24 mouse cellular contexts compared by ENCODE assay signal in genomic region chr3:60373662-60374061, GRCm38 (mm10).
"Had no signal": no experiment of that assay in that cellular context is flagged by ENCODE, and none has a peak within 500 bp of the region (broad histone marks: within the 10 kb centered on the region; RNA-seq: fewer than 3 reads in every experiment).

No protein-coding gene starts in this region.

- DNase-seq: gastrocnemius, postnatal 14 days; gastrocnemius, postnatal 36 days; heart, adult 18-20 months; heart, postnatal 10 days; heart, postnatal 4 days; kidney, adult 11 months; kidney, adult 2 months; kidney, adult 9 months; kidney, postnatal 14 days; kidney, postnatal 4 days; liver had no signal

- ATAC-seq: hindbrain, postnatal 0 days; intestine, embryonic 16.5 days had no signal

- H3K9ac ChIP-seq: heart, embryonic 12.5 days; hindbrain, embryonic 13.5 days; hindbrain, embryonic 15.5 days; kidney, embryonic 15.5 days; limb, embryonic 12.5 days had no signal

- H3K27ac ChIP-seq: heart, embryonic 10.5 days; hindbrain, embryonic 13.5 days; hindbrain, embryonic 15.5 days; hindbrain, postnatal 0 days; kidney, embryonic 15.5 days; kidney, postnatal 0 days; layer of hippocampus, adult 2 months; left cerebral cortex, adult 2 months; limb, embryonic 10.5 days; limb, embryonic 12.5 days had no signal

- H3K27me3 ChIP-seq: heart, embryonic 12.5 days; hindbrain, embryonic 13.5 days; hindbrain, embryonic 15.5 days; kidney, embryonic 15.5 days; limb, embryonic 12.5 days had no signal

- H3K4me2 ChIP-seq: heart, embryonic 12.5 days; hindbrain, embryonic 13.5 days; hindbrain, embryonic 15.5 days; kidney, embryonic 15.5 days; limb, embryonic 12.5 days; liver, embryonic 11.5 days had no signal

- H3K9me3 ChIP-seq: heart, embryonic 10.5 days; heart, embryonic 12.5 days; hindbrain, embryonic 13.5 days; hindbrain, embryonic 15.5 days; kidney, embryonic 15.5 days; limb, embryonic 10.5 days; limb, embryonic 12.5 days had no signal

- H3K36me3 ChIP-seq: heart, embryonic 10.5 days; heart, embryonic 12.5 days; hindbrain, embryonic 13.5 days; hindbrain, embryonic 15.5 days; kidney, embryonic 15.5 days; limb, embryonic 10.5 days; limb, embryonic 12.5 days had no signal

- H3K4me3 ChIP-seq: heart, embryonic 10.5 days; heart, embryonic 12.5 days; hindbrain, embryonic 13.5 days; hindbrain, embryonic 15.5 days; kidney, embryonic 15.5 days; layer of hippocampus, adult 2 months; left cerebral cortex, adult 2 months; limb, embryonic 10.5 days; limb, embryonic 12.5 days had no signal

- H3K4me1 ChIP-seq: heart, embryonic 10.5 days; heart, embryonic 12.5 days; hindbrain, embryonic 13.5 days; hindbrain, embryonic 15.5 days; kidney, embryonic 15.5 days; limb, embryonic 10.5 days; limb, embryonic 12.5 days had no signal
